Comparison of ENCODE assay signal across 8 mouse cellular contexts in genomic region chr2:157970669-157971068, GRCm38 (mm10). TPM values are rescaled to one million over a fixed set of nuclear protein-coding genes. Genes with fewer than 3 reads are reported as not detected.
A peak's percentile ranks its signal among the peaks of the same experiment; 100 is the strongest.
DNase-seq lines count a peak whose midpoint lies in the region; ATAC-seq lines count a peak whose summit lies in the region.

No protein-coding gene starts in this region.

- ATAC-seq in monocyte, adult 5-6 weeks (replicated peaks; ENCODE audit: insufficient number of reproducible peaks, low FRiP score, low TSS enrichment, poor library complexity, severe bottlenecking): no peak

- intact Hi-C loops in heart, postnatal 10 days (cut with DNase I): no loop called here

- peak; percentile 62 to 80 for DNase-seq in heart, postnatal 10 days
- no peak for DNase-seq in heart, adult 8-10 months (ENCODE audit: low spot score)
- DNase-seq in CD4-positive helper T cell, adult 2 months (ENCODE audit: low read depth, low spot score): peak; percentile 8
- DNase-seq in c-Kit-positive CD71-positive TER-119-negative erythroid progenitor cells, embryonic 14.5 days (ENCODE audit: low read depth): peak; percentile 53
- DNase-seq in kidney, postnatal 25 days: peak; percentile 64 to 80
- peak; percentile 85 for DNase-seq in retina, embryonic 14.5 days (ENCODE audit: low spot score)
- no peak for DNase-seq in cerebellum, postnatal 14 days

RNA-seq across cellular contexts. Expression of gene Vstm2l, which starts 56.2 kb away (rescaled TPM):
- under 1 TPM in 1 of 2 experiments, not detected in 1; 0.20 TPM for total RNA-seq in heart, postnatal 10 days (2021)
- total RNA-seq in heart, adult 8-10 months (2022): under 1 TPM; 0.19 to 0.31 (median 0.22) TPM
- not detected in 3 replicates for total RNA-seq in monocyte, adult 5-6 weeks (2017)

RNA-seq across cellular contexts. Expression of gene Tti1, which starts 57.6 kb away (rescaled TPM):
- 10 to 100 TPM; 21.3 to 26.1 TPM for total RNA-seq in heart, postnatal 10 days (2021)
- total RNA-seq in heart, adult 8-10 months (2022): 10 to 100 TPM; 22.4 to 35.4 (median 29.9) TPM
- total RNA-seq in monocyte, adult 5-6 weeks (2017): 15.8 to 31.3 TPM (median 19.1 TPM) in 3 replicates

RNA-seq across cellular contexts. Expression of gene Rprd1b, which starts 57.6 kb away (rescaled TPM):
- 10 to 100 TPM; 30.0 to 32.4 TPM for total RNA-seq in heart, postnatal 10 days (2021)
- total RNA-seq in heart, adult 8-10 months (2022): 10 to 100 TPM; 25.3 to 30.1 (median 28.6) TPM
- total RNA-seq in monocyte, adult 5-6 weeks (2017): 14.4 to 21.6 TPM (median 19.4 TPM) in 3 replicates

Comparison
In these comparisons a context has a peak if more than half of its experiments do, and no peak if none do; other contexts are left out.
1. DNase-seq: peak in heart, postnatal 10 days (2 of 2), CD4-positive helper T cell, adult 2 months (single experiment), c-Kit-positive CD71-positive TER-119-negative erythroid progenitor cells, embryonic 14.5 days (single experiment), kidney, postnatal 25 days (2 of 2) and retina, embryonic 14.5 days (single experiment); none in heart, adult 8-10 months (single experiment) and cerebellum, postnatal 14 days (0 of 2).